Mouse (Mus musculus) testis, adult 2 months (tissue): ENCODE data around the gene Sox21.

Experiments used
- CTCF ChIP-seq: fragments of 200-500 bp; IDR thresholded peaks from 2 replicates; pipeline ENCODE4 v1.5.1; 2012; ENCODE audit warnings: low read depth, mild to moderate bottlenecking, inconsistent platforms, low read length, moderate library complexity; ENCODE audit not compliant: control insufficient read depth, insufficient read depth, insufficient replicate concordance
- POLR2A ChIP-seq: fragments of 200-500 bp; IDR thresholded peaks from 2 replicates; pipeline ENCODE4 v1.6.1; 2012; ENCODE audit warnings: low read depth, mild to moderate bottlenecking, inconsistent platforms, low read length, moderate library complexity; ENCODE audit not compliant: control insufficient read depth

DNA sequence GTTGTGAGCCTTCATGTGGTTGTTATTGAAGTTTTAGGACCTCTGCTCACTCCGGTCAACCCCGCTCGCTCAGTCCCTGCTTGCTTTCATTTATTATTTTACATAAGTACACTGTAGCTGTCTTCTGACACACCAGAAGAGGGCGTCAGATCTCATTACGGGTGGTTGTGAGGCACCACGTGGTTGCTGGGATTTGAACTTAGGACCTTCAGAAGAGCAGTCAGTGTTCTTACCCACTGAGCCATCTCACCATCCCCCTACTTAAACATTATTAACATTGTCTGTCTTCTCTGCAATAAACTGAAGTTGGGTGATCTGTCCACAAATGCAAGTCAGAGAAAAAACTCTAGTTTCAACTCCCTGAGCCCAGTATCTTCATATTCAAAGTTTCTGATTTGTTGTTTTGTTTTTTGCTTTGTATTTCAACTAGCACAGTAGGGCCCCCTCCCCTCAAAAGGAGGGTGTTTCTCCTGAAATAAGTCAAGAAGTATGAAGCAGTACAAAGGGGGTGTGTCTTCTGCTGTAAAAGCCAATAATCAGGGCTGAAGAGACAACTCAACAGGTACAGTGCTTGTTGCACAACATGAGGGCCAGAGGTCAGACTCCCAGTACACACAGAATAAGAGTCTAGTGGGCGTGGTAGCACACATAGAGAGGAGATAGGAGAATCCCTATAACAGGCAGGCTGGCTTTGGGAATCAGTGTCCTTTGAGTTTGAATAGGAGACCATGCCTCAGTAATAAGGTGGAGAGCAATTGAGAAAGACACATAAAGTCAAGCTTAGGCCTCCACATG lies 41.1 kb upstream of the Sox21 start:
- TF ChIP-seq POLR2A (no peak), CTCF (no peak)
